Mouse (Mus musculus) stomach, embryonic 14.5 days (tissue): ENCODE measurements around the gene Raly. TPM values are rescaled to one million over a fixed set of nuclear protein-coding genes. Genes with fewer than 3 reads are reported as not detected.
A peak's percentile ranks its signal among the peaks of the same experiment; 100 is the strongest.

Experiments
- ATAC-seq: fragments of 200-750 bp; cut with Nextera tagmentation; 2 replicates; pipeline ENCODE4 v1.8.0; 2017; ENCODE audit warnings: low read depth, moderate TSS enrichment; ENCODE audit not compliant: insufficient number of reproducible peaks, insufficient read depth, low FRiP score
- H3K27ac ChIP-seq: fragments of 300-500 bp; sonication (generic); 2 replicates; pipeline ENCODE4 v1.5.1; 2014; ENCODE audit warnings: mild to moderate bottlenecking, low read length, moderate library complexity, mixed read lengths
- H3K27me3 ChIP-seq: fragments of 300-500 bp; sonication (generic); 2 replicates; pipeline ENCODE4 v1.6.1; 2014; ENCODE audit warnings: low read length, control low read depth, mixed read lengths; ENCODE audit not compliant: control insufficient read depth, insufficient read depth
- H3K36me3 ChIP-seq: fragments of 300-500 bp; sonication (generic); 2 replicates; pipeline ENCODE4 v1.6.1; 2014; ENCODE audit warnings: mild to moderate bottlenecking, control low read depth, low read length, moderate library complexity, mixed read lengths; ENCODE audit not compliant: control insufficient read depth, insufficient read depth
- H3K4me1 ChIP-seq: fragments of 300-500 bp; sonication (generic); 2 replicates; pipeline ENCODE4 v1.6.1; 2014; ENCODE audit warnings: low read length, control low read depth, mixed read lengths; ENCODE audit not compliant: control insufficient read depth, insufficient read depth
- H3K4me2 ChIP-seq: fragments of 300-500 bp; sonication (generic); replicated peaks from 2 replicates; pipeline ENCODE4 v1.6.1; 2014; ENCODE audit warnings: low read depth, low read length, control low read depth
- H3K4me3 ChIP-seq: fragments of 300-500 bp; sonication (generic); 2 replicates; pipeline ENCODE4 v1.5.1; 2014; ENCODE audit warnings: low read depth, low read length, control low read depth
- H3K9ac ChIP-seq: fragments of 300-500 bp; sonication (generic); replicated peaks from 2 replicates; pipeline ENCODE4 v1.6.1; 2014; ENCODE audit warnings: low read depth, mild to moderate bottlenecking, control low read depth, low read length, moderate library complexity, mixed read lengths
- H3K9me3 ChIP-seq: fragments of 300-500 bp; sonication (generic); 2 replicates; pipeline ENCODE4 v1.6.1; 2016; ENCODE audit warnings: low read depth, low read length, control low read depth; ENCODE audit not compliant: control insufficient read depth
- WGBS: fragments of 180-500 bp; shearing (Covaris S2); extraction: QIAGEN DNeasy Blood & Tissue Kit; methylation state at CpG from one replicate; pipeline ENCODE4 v1.1.7; 2014; 5-methylcytosine and 5-hydroxymethylcytosine counted together
- polyA plus RNA-seq: library from polyadenylated mRNA; unstranded; fragments of >200 nt; fragmentation: Nextera tagmentation; extraction: Ambion mirVana; gene quantifications from 2 replicates; pipeline ENCODE4 v1.2.1, GENCODE M21; 2014

Gene Raly
- 77.4 and 84.1 TPM in 2 replicates for polyA plus RNA-seq

DNA sequence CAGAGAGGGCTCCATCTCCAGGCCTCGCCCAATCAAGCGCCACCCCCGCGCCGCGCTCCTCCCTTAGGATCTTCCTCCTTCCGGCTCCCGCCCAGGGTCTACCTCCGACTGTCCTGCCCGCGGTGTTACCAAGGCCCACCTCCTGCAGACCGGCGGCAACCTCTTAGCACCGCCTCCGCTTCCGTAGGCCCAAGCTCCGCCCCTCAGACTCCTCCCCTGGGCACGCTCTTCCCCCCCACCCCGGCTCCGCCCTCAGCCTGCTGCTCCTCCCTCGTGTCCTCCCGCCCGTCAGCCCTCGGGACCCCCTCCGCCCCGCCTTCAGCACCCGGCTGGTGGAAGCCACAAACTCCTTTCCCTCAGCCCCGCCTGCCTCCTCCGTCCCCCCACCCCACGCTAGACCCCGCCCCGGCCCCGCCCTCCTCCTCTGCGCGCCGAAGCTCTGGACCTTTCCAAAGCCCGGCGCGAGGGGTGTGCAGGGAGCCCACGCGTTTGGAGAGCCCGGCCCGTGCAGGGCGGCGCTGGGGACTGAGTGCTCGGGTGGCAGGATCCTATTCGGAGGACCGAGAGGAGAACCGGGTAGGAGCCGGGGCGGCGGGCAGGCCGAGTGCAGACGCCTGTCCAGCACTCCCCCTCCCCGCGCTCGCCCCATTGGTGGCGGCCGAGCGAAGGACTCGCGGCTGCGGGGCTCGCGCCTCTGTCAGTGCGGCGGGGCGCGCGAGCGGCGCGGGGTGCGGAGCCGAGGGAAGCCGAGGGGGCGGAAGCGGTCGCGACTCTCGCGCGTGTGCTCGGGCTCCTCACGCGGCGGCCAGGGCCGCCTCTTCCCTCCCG is at the start of gene Raly, which contains the start of gene a:
TSS of gene Raly (plus strand) at position 441 of the 828 bp plus-strand sequence.
TSS of gene a (plus strand) at position 747 of the 828 bp plus-strand sequence.
- H3K9ac ChIP-seq, result peak within 1 kb of the TSS; percentile 99
- H3K27ac ChIP-seq, result peak within 1 kb of the TSS; percentile 98
- peaks cover 30% of the 10 kb centered on the region; the same call in 1 of the 2 replicates for H3K4me1 ChIP-seq
- H3K4me3 ChIP-seq, result peak within 1 kb of the TSS; percentile 98
- H3K9me3 ChIP-seq, result no peaks in the 10 kb centered on the region
- H3K36me3 ChIP-seq, result no peaks in the 10 kb centered on the region
- H3K27me3 ChIP-seq, result no peaks in the 10 kb centered on the region
- peak within 1 kb of the TSS; percentile 67 for H3K4me2 ChIP-seq
- under 1% methylated on average over 83 of the region's 89 CpGs for WGBS
- ATAC-seq, result peak; percentile 97

GRCm38 (mm10) chr2:154742911-154743819 is 47.7 kb upstream of the Raly start:
- Histone ChIP-seq H3K36me3 (no peaks in the 10 kb centered on the region), H3K4me3 (no peak overlapping the region), H3K9ac (no peak overlapping the region), H3K27me3 (no peaks in the 10 kb centered on the region), H3K9me3 (no peaks in the 10 kb centered on the region), H3K4me1 (no peaks in the 10 kb centered on the region), H3K27ac (no peak overlapping the region), H3K4me2 (no peak overlapping the region)
- 59% methylated on average over 10 of the region's 10 CpGs for whole genome bisulfite sequencing
- no peak for ATAC-seq

GRCm38 (mm10) chr2:154743915-154744314 is 47.0 kb upstream of the Raly start:
- Histone ChIP-seq H3K9me3 (no peaks in the 10 kb centered on the region), H3K4me1 (peaks cover 2% of the 10 kb centered on the region), H3K4me2 (no peak overlapping the region), H3K36me3 (no peaks in the 10 kb centered on the region), H3K27ac (no peak overlapping the region), H3K9ac (no peak overlapping the region), H3K4me3 (no peak overlapping the region), H3K27me3 (no peaks in the 10 kb centered on the region)
- no peak for ATAC-seq
- 60% methylated on average over 4 of the region's 4 CpGs for WGBS

DNA sequence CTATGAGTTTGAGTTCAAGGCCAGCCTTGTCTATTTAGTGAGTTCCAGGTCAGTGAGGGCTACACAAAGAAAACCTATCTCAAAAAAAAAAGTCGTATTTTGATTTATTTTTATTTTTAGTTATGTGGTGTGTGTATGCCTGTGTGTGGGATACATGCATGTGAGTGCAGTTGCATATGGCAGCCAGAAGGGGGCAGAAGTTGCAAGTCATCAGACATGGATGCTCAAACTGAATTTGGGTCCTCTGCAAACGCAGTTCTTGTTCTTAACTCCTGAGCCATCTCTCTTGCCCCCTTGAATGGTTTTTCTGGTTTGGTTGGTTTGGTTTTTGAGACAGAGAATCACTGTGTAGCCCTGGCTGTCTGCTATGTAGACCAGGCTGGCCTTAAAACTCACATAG is 42.5 kb upstream of the Raly start:
- no peak for ATAC-seq
- Histone ChIP-seq H3K4me2 (no peak overlapping the region), H3K4me3 (no peak overlapping the region), H3K36me3 (no peaks in the 10 kb centered on the region), H3K27me3 (no peaks in the 10 kb centered on the region), H3K9ac (no peak overlapping the region), H3K9me3 (no peaks in the 10 kb centered on the region), H3K4me1 (peaks cover 16% of the 10 kb centered on the region), H3K27ac (no peak overlapping the region)
- WGBS, result 84% methylated on average over 2 of the region's 2 CpGs

DNA sequence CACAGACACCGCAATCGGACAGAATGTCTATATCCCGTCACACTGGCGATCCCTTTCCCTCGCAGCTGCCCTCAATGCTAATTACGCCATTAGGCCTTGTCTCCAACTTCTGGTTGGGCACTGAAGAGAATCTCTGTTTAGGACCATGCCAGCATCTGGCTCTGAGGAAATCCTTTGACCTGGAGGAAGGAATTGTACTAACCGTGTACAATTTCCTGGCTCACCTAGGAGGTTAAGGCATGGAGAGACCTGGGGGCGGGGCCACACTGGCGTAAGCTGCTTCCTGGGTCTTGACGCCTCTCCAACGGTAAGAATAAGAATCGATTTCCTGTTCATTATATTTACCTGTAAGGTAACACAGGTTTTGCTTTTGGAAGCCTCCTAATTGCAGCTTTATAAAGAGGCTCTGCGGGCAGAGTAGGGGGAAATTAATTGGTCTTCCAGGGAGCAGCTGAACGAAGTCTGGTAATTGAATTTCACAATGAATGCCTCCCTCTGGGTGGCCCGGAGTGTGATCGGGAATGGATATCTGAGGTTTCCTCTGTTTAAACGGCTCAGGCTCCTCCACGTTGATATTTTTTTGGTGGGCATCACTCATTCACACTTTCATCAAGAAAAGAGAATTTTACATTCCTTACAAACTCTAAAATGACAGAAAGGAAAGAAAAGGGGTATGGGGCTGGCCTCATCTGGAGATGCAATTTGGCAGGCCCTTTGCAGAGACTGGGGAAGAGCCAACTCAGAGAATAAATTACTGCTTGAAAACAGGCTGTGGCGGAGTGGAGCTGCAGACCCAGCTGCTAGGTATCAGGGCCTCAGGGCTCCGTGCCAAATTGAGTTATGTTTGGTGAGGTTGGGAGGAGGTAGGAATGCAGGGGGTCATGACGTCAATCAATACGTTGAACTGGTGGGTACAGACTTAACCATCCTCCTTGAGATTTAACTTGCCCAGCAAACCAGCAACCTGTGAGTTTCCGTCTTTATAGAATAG is 41.6 kb upstream of the Raly start:
- Histone ChIP-seq H3K4me2 (peak overlapping the region; percentile 4; the same call in 1 of the 2 replicates), H3K9me3 (no peaks in the 10 kb centered on the region), H3K27ac (peak overlapping the region; percentile 71; the same call in 1 of the 2 replicates), H3K36me3 (no peaks in the 10 kb centered on the region), H3K4me1 (peaks cover 16% of the 10 kb centered on the region), H3K9ac (no peak overlapping the region), H3K27me3 (no peaks in the 10 kb centered on the region), H3K4me3 (no peak overlapping the region)
- WGBS, result 49% methylated on average over 23 of the region's 23 CpGs
- ATAC-seq, result peak; percentile 65; the same call in 1 of the 2 replicates

DNA sequence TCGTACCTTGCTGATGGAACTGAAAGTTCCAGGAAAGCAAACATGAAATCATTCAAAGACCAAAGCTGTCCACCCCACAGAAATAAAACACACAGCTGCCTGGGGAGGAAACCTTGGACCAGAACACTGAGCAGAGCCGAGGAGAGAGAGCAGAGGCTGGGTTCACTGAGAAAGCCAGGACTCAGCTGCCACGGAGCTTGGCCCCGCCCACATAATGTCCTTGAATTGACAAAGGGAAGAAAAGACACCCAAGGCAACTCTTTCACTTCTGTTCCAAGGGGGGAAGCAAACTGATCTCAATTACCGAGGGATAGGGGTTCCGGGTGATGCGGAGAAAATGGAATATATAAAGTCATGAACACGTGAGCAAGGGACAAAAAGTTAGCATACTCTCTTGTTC is 39.0 kb upstream of the Raly start:
- Histone ChIP-seq H3K36me3 (no peaks in the 10 kb centered on the region), H3K4me2 (no peak overlapping the region), H3K4me1 (peaks cover 16% of the 10 kb centered on the region), H3K9ac (no peak overlapping the region), H3K9me3 (no peaks in the 10 kb centered on the region), H3K4me3 (no peak overlapping the region), H3K27me3 (no peaks in the 10 kb centered on the region), H3K27ac (no peak overlapping the region)
- no peak for ATAC-seq
- 58% methylated on average over 8 of the region's 8 CpGs for whole genome bisulfite sequencing

GRCm38 (mm10) chr2:154754068-154754560 is 36.8 kb upstream of the Raly start:
- Histone ChIP-seq H3K27ac (no peak overlapping the region), H3K9ac (no peak overlapping the region), H3K4me3 (no peak overlapping the region), H3K9me3 (no peaks in the 10 kb centered on the region), H3K27me3 (no peaks in the 10 kb centered on the region), H3K4me1 (peaks cover 12% of the 10 kb centered on the region), H3K36me3 (no peaks in the 10 kb centered on the region), H3K4me2 (no peak overlapping the region)
- WGBS, result 81% methylated on average over 2 of the region's 2 CpGs
- no peak for ATAC-seq
